Mouse (Mus musculus) kidney, adult 2 months (tissue): ENCODE measurements around the gene Tspan33. TPM values are rescaled to one million over a fixed set of nuclear protein-coding genes. Genes with fewer than 3 reads are reported as not detected.

ENCODE experiments used
- DNase-seq: peaks from one replicate; pipeline ENCODE4 v3.0.0; 2021
- H3K27ac ChIP-seq: fragments of 200-500 bp; 2 replicates; pipeline ENCODE4 v1.5.1; 2012; ENCODE audit warnings: low read depth, low read length, control low read depth, inconsistent platforms; ENCODE audit not compliant: insufficient read depth
- H3K27me3 ChIP-seq: fragments of 200-500 bp; replicated peaks from 2 replicates; pipeline ENCODE4 v1.6.1; 2012; ENCODE audit warnings: mild to moderate bottlenecking, moderate library complexity, low read length, inconsistent platforms; ENCODE audit not compliant: control insufficient read depth, insufficient read depth
- H3K36me3 ChIP-seq: fragments of 200-500 bp; 2 replicates; pipeline ENCODE4 v1.6.1; 2012; ENCODE audit warnings: mild to moderate bottlenecking, moderate library complexity, low read length, inconsistent platforms; ENCODE audit not compliant: control insufficient read depth, insufficient read depth
- H3K4me1 ChIP-seq: fragments of 200-500 bp; 2 replicates; pipeline ENCODE4 v1.6.1; 2011; ENCODE audit warnings: low read length; ENCODE audit not compliant: control insufficient read depth, insufficient read depth
- H3K4me3 ChIP-seq: fragments of 200-500 bp; 2 replicates; pipeline ENCODE4 v1.5.1; 2011; ENCODE audit warnings: mild to moderate bottlenecking, low read depth, low read length, control low read depth; ENCODE audit not compliant: insufficient read depth
- CTCF ChIP-seq: fragments of 200-500 bp; conservative IDR thresholded peaks from 2 replicates; pipeline ENCODE4 v1.5.1; 2011; ENCODE audit warnings: low read depth, mild to moderate bottlenecking, control low read depth, low read length, moderate library complexity, mixed read lengths; ENCODE audit not compliant: insufficient read depth, insufficient read length
- POLR2A ChIP-seq: fragments of 200-500 bp; IDR thresholded peaks from one replicate; pipeline ENCODE4 v1.6.1; 2011; ENCODE audit warnings: low read depth, low read length, control low read depth
- WGBS: fragments of 180-500 bp; shearing (Covaris S2); methylation state at CpG from one replicate; pipeline ENCODE4 v1.1.7; 2018; 5-methylcytosine and 5-hydroxymethylcytosine counted together
- polyA plus RNA-seq: library from polyadenylated mRNA; depleted of rRNA; stranded (reverse); fragments of >200 nt; gene quantifications from 2 replicates; pipeline ENCODE4 v1.2.3, GENCODE M21; 2012

Gene Tspan33
- polyA plus RNA-seq, 1 experiment: 39.8 TPM

DNA sequence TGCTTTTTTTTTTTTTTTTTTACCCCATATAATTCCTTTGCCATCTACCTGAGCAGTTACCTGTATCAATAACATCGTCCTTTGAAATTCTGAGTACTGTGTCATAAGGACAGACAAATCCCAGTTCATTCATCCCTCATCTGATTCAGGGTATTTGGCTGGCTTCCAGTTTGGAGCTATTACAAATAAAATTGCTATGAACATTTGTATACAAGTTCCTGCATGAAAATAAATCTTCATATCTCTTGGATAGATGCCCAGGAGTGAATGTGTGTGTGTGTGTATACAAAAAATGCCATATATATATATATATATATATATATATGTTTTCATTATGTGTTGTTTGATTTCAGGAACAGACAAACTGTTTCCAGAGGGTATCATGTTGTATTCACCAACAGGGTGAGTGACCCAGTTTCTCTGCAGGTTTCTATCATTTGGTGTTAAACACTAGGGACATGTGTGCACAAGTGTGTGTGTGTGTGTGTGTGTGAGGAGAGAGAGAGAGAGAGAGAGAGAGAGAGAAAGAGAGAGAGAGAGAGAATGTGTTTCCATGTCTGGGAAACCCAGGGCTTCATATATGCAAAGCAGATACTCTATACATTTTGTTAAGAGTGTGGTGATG is 32.7 kb downstream of the Tspan33 start:
- DNase-seq: no peak
- Histone ChIP-seq H3K27me3 (no peaks in the 10 kb centered on the region), H3K4me1 (no peaks in the 10 kb centered on the region), H3K4me3 (no peak overlapping the region), H3K36me3 (no peaks in the 10 kb centered on the region), H3K27ac (no peak overlapping the region)
- WGBS: 46% methylated on average over 1 of the region's 1 CpGs
- TF ChIP-seq CTCF (no peak), POLR2A (no peak)

DNA sequence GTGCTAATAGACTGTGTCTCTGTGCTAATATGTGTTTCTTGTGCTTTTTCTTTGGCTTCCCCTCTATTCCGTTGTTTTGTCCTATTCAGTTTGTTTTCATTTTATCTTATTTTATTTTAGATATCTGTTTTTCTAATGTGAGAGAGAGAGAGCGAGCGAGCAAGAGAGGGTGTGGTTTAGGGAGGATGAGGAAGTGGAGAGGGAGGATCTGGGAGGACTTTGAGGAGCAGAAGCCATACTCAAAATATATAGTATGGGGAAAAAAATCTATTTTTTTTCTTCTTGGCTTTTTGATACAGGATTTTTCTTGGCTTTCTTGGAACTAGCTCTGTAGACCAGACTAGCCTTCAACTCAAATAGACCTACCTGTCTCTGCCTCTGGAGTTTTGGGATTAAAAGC is 34.0 kb downstream of the Tspan33 start:
- DNase-seq: no peak
- no peak overlapping the region for H3K4me3 ChIP-seq
- WGBS: 86% methylated on average over 3 of the region's 3 CpGs
- no peaks in the 10 kb centered on the region for H3K27me3 ChIP-seq
- TF ChIP-seq CTCF: no peak
- TF ChIP-seq POLR2A: no peak
- H3K4me1 ChIP-seq: no peaks in the 10 kb centered on the region
- no peak overlapping the region for H3K27ac ChIP-seq
- no peaks in the 10 kb centered on the region for H3K36me3 ChIP-seq

DNA sequence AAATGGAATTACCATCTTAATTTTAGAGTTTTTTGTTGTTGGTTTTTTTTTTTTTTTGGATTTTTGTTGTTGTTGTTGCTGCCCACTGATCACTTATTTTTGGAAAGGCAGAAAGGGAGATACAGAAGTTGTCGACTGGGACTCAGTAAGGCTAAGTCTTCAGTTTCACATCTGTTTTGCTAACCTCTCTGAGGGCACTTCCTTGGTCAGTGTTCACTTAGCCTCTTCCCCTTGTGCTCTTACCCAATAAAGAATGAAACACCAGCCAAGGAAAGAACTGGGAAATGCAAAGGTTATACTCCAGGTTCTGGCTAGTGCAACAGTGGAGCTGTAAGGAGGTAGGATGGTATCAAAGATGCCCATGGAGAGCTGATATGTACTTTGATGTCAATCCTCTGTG is 35.5 kb downstream of the Tspan33 start:
- Histone ChIP-seq H3K27me3 (no peaks in the 10 kb centered on the region), H3K4me3 (no peak overlapping the region), H3K4me1 (no peaks in the 10 kb centered on the region), H3K36me3 (no peaks in the 10 kb centered on the region), H3K27ac (no peak overlapping the region)
- 43% methylated on average over 1 of the region's 1 CpGs for WGBS
- TF ChIP-seq POLR2A (no peak), CTCF (no peak)
- no peak for DNase-seq

DNA sequence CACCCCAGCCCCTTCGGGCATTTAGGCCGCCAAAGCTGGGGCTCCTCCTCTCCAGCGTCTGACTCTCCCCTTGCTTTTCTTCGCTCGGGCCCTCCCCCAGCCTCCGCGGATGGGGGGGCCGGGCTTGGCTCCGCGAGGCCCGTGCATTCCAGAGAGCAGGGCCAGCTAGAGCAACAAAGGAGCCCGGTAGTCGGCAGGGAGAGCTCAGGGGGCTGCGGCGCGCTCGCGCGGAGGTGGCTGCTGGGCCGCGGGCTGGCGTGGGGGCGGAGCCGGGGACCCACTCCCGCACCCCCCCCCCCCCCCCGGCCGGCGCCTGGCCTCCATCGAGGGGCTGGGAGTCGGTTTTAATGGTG is 41.3 kb downstream of the Tspan33 start, which contains the start of gene Smo:
Smo (plus strand) TSS at position 168 of the 353 bp plus-strand sequence.
- no peaks in the 10 kb centered on the region for H3K36me3 ChIP-seq
- TF ChIP-seq CTCF (no peak), POLR2A (peak; percentile 21)
- peaks cover 7% of the 10 kb centered on the region for H3K4me1 ChIP-seq
- H3K27me3 ChIP-seq: no peaks in the 10 kb centered on the region; the same call in 1 of the 2 replicates
- peak within 1 kb of the TSS; percentile 76 for H3K4me3 ChIP-seq
- peak within 1 kb of the TSS; percentile 80 for H3K27ac ChIP-seq
- peak; percentile 82 for DNase-seq
- 1% methylated on average over 28 of the region's 30 CpGs for WGBS

DNA sequence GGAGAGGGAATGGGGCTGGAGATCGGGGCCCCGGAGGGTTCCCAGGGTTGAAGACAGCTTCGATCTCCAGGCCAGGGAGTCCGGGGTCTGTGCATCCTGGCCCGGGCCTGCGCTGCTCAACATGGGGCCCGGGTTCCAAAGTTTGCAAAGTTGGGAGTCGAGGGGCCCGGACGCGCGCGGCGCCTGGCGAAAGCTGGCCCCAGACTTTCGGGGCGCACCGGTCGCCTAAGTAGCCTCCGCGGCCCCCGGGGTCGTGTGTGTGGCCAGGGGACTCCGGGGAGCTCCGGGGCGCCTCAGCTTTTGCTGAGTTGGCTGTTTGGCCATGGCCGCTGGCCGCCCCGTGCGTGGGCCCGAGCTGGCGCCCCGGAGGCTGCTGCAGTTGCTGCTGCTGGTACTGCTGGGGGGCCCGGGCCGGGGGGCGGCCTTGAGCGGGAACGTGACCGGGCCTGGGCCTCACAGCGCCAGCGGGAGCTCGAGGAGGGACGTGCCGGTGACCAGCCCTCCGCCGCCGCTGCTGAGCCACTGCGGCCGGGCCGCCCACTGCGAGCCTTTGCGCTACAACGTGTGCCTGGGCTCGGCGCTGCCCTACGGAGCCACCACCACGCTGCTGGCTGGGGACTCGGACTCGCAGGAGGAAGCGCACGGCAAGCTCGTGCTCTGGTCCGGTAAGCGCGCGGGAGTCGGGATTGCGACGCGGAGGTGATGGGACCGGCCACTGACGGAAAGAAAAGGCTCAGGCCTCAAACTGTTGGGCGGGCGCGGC is 41.8 kb downstream of the Tspan33 start:
- Histone ChIP-seq H3K27me3 (no peaks in the 10 kb centered on the region; the same call in 1 of the 2 replicates), H3K27ac (peak overlapping the region; percentile 80), H3K36me3 (no peaks in the 10 kb centered on the region), H3K4me1 (peaks cover 7% of the 10 kb centered on the region), H3K4me3 (peak overlapping the region; percentile 76)
- peak; percentile 69 for DNase-seq
- no peak for TF ChIP-seq POLR2A
- TF ChIP-seq CTCF: no peak
- WGBS: under 1% methylated on average over 75 of the region's 75 CpGs

DNA sequence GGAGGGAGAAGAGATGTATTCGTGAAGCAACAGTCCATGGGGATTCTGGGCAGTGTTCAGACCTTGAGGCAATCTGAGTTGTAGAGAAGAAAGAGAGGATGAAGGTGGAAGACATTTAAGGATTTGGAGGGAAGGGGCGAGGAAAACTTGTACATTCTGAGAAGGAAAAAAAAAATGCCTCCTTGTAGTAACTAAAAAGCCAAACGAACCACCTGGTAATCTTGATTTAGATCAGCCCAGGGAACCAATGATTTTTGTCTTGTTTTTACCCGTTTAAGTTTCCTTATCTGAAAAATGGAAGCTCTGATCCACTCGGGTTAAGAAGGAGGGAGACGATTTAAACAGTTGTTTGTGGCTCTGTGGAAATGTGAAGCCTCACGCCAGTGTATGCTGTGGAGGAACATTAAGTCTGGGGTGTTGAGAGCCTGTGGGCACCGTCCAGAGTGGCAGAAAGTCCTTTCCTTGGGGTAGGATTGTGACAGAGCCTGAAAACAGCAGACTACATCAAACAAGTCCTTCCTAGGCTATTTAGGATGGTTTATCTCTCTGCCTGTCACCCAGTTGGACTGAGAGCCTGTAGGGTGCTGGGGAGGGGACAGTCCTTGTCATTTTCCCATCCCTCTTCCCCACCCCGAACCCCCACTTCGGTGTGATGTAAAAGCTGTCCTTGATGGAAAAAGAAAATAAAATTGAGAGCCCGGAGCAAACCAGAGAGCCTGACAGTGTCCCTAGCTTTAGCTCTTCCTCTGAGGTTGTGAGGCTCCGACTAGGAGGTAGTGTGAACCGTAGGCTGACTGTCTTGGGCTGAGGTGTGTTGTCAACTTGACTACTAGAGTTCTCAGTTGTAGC is 42.8 kb downstream of the Tspan33 start:
- Histone ChIP-seq H3K27me3 (no peaks in the 10 kb centered on the region; the same call in 1 of the 2 replicates), H3K36me3 (no peaks in the 10 kb centered on the region), H3K4me3 (peak overlapping the region; percentile 76), H3K27ac (no peak overlapping the region), H3K4me1 (peaks cover 7% of the 10 kb centered on the region)
- 15% methylated on average over 13 of the region's 13 CpGs for WGBS
- no peak for DNase-seq
- TF ChIP-seq POLR2A: no peak
- TF ChIP-seq CTCF: no peak
